Mouse (Mus musculus): Measurements from ENCODE around the gene Dusp8.

DNA sequence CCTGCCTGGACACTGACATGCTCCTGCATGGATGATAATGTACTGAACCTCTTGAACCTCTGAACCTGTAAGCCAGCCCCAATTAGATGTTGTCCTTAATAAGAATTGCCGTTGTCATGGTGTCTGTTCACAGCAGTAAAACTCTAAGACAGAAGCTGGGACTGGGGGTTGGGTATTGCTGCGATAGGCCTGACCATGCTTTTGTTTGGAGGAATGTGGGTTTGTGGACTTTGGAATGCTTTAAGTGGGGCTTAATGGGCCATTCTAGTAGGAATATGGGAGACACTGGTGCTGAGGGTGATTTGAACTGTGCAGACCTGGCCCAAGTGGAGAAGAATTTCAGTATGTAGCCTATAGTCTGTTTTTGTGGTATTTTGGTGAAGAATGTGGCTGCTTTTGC lies 50.3 kb downstream of the Dusp8 start:
- TF ChIP-seq CTCF (IDR thresholded peaks at IDR 0.05; ENCODE audit: extremely low read depth, insufficient read length, insufficient replicate concordance, low read depth, low read length) (no peak), POLR2A (IDR thresholded peaks at IDR 0.05; ENCODE audit: low read depth, low read length) (no peak)

Data from small intestine, adult 2 months (tissue).